Mouse (Mus musculus) small intestine, adult 2 months (tissue): ENCODE measurements around the gene Smpd1. TPM values are rescaled to one million over a fixed set of nuclear protein-coding genes. Genes with fewer than 3 reads are reported as not detected.
A peak's percentile ranks its signal among the peaks of the same experiment; 100 is the strongest.

Experiments used
- H3K27ac ChIP-seq: fragments of 200-500 bp; 2 replicates; pipeline ENCODE4 v1.5.1; 2012; ENCODE audit warnings: low read depth, low read length, control low read depth, inconsistent platforms; ENCODE audit not compliant: insufficient read depth
- H3K27me3 ChIP-seq: fragments of 200-500 bp; 2 replicates; pipeline ENCODE4 v1.6.1; 2012; ENCODE audit warnings: mild to moderate bottlenecking, moderate library complexity, low read length, inconsistent platforms; ENCODE audit not compliant: control insufficient read depth, insufficient read depth
- H3K36me3 ChIP-seq: fragments of 200-500 bp; 2 replicates; pipeline ENCODE4 v1.6.1; 2012; ENCODE audit warnings: mild to moderate bottlenecking, low read length, control low read depth, inconsistent platforms; ENCODE audit not compliant: control insufficient read depth, insufficient read depth
- H3K4me1 ChIP-seq: fragments of 200-500 bp; 2 replicates; pipeline ENCODE4 v1.6.1; 2012; ENCODE audit warnings: low read length, inconsistent platforms, mixed read lengths; ENCODE audit not compliant: control insufficient read depth, insufficient read depth, insufficient read length
- H3K4me3 ChIP-seq: fragments of 200-500 bp; 2 replicates; pipeline ENCODE4 v1.5.1; 2012; ENCODE audit warnings: low read depth, mild to moderate bottlenecking, control low read depth, inconsistent platforms, low read length, moderate library complexity
- CTCF ChIP-seq: fragments of 200-500 bp; IDR thresholded peaks from 2 replicates; pipeline ENCODE4 v1.5.1; 2012; ENCODE audit warnings: low read depth, mild to moderate bottlenecking, control low read depth, inconsistent platforms, low read length, moderate library complexity, mixed read lengths; ENCODE audit not compliant: insufficient replicate concordance, insufficient read length; ENCODE audit errors: extremely low read depth
- POLR2A ChIP-seq: fragments of 200-500 bp; IDR thresholded peaks from 2 replicates; pipeline ENCODE4 v1.6.1; 2012; ENCODE audit warnings: low read depth, mild to moderate bottlenecking, control low read depth, inconsistent platforms, low read length, moderate library complexity
- WGBS: fragments of 180-500 bp; shearing (Covaris S2); methylation state at CpG from one replicate; pipeline ENCODE4 v1.1.7; 2018; 5-methylcytosine and 5-hydroxymethylcytosine counted together
- polyA plus RNA-seq: library from polyadenylated mRNA; depleted of rRNA; stranded (reverse); fragments of >200 nt; gene quantifications from 2 replicates; pipeline ENCODE4 v1.2.3, GENCODE M21; 2012

Gene Smpd1
- polyA plus RNA-seq, 1 experiment = 11.7 TPM

DNA sequence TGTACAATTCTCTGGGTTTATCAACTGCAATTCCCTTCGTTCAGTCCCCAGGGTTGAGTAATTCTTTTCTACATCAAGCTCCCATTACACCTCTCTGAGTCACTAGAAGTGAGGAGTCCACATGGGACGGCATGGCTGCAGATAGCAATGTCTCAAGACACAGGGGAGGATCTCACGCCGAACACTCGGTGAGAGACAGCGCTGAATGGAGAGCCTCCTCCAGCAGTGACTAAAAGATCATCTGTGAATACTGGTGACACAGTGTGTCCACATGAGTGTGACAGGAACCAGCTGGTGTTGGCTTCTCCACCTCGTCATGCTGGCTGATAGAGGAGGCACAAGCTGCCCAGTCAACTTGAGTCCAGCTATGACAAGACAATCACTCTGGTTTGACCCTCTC, 6.2 kb upstream of the Smpd1 start:
- Histone ChIP-seq H3K4me1 (no peaks in the 10 kb centered on the region), H3K4me3 (no peak overlapping the region), H3K27me3 (no peaks in the 10 kb centered on the region), H3K36me3 (no peaks in the 10 kb centered on the region), H3K27ac (no peak overlapping the region)
- 77% methylated on average over 7 of the region's 7 CpGs for WGBS
- TF ChIP-seq POLR2A = no peak

DNA sequence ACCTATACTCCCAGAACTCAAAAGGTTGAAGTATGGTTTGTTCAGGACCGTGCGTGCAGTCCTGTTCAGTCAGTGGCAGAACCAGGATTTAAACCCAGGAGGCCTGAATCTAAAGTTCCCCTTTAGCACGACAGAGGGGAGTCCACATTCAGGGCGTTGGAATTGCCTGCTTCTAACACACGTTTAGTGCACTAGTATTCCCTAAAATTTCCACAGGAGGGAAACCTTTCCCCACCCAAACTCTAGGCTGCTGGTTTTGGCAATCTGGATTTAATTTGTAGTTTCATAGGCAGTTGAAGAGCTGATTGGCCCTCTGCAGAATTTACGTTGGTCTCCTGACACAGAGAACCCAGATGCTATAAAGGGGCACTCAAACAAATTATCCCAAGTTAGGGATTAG, 5.1 kb upstream of the Smpd1 start:
- no peak for TF ChIP-seq CTCF
- no peaks in the 10 kb centered on the region; the same call in 1 of the 2 replicates for H3K4me1 ChIP-seq
- H3K27me3 ChIP-seq = no peaks in the 10 kb centered on the region
- no peak overlapping the region for H3K27ac ChIP-seq
- H3K4me3 ChIP-seq = no peak overlapping the region
- H3K36me3 ChIP-seq = no peaks in the 10 kb centered on the region
- WGBS = 44% methylated on average over 6 of the region's 6 CpGs

DNA sequence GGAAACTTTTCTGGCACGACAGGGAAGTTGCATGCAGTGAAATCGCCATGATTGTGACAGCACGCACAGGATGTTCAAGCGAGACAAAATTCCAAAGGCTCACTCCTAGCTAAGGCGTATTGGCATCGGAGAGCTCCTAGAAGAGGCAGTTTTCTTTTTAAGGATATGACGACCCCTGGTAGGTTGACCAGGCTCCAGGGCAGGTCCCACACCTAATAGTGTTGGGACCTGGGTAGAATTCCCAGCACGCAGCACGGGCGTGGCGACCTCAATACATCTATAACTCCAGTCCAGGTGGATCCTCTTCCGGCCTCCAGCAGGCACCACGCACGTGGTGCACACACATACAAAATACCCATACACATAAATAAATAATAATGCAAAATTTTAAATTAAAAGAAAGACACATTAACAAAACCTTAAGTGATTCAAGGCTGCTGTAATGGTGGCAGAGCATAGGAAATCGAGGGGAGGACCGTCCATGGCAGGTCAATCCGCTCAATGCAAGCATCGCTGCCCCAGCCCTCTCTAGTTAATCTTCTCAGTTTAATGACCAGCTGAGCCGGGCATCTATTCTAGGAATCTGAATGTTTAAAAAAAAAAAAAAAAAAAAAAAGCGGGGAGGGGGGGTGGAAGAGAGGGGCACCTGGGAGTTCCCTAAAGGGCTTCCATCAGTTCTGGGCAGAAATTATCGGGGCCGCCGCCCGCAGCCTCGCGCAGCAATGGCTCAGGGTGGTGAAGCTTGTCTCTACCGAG, 526 bp upstream of the Smpd1 start:
- Histone ChIP-seq H3K4me3 (peak overlapping the region; percentile 76), H3K4me1 (peaks cover 2% of the 10 kb centered on the region), H3K27ac (no peak overlapping the region), H3K27me3 (no peaks in the 10 kb centered on the region), H3K36me3 (0 out of 2 replicates have a peak, but pooled peaks cover 3% of the 10 kb centered on the region)
- 38% methylated on average over 27 of the region's 27 CpGs for WGBS
- TF ChIP-seq CTCF (no peak), POLR2A (peak; percentile 14; the same call in 1 of the 2 replicates)

DNA sequence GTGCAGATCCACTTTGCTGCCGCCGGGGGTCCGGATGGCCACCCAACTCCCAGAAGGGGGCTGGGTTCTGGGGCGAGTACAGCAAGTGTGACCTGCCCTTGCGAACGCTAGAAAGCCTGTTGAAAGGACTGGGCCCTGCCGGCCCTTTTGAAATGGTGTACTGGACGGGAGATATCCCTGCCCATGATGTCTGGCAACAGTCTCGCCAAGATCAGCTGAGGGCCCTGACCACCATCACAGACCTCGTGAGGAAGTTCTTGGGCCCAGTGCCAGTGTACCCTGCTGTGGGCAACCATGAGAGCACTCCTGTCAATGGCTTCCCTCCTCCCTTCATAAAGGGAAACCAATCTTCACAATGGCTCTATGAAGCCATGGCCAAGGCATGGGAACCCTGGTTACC, 1.4 kb downstream of the Smpd1 start:
- no peak overlapping the region for H3K27ac ChIP-seq
- TF ChIP-seq POLR2A (no peak), CTCF (no peak)
- H3K27me3 ChIP-seq = no peaks in the 10 kb centered on the region
- 0 out of 2 replicates have a peak, but pooled peaks cover 3% of the 10 kb centered on the region for H3K36me3 ChIP-seq
- H3K4me1 ChIP-seq = peaks cover 2% of the 10 kb centered on the region
- WGBS = 94% methylated on average over 10 of the region's 10 CpGs
- H3K4me3 ChIP-seq = no peak overlapping the region

DNA sequence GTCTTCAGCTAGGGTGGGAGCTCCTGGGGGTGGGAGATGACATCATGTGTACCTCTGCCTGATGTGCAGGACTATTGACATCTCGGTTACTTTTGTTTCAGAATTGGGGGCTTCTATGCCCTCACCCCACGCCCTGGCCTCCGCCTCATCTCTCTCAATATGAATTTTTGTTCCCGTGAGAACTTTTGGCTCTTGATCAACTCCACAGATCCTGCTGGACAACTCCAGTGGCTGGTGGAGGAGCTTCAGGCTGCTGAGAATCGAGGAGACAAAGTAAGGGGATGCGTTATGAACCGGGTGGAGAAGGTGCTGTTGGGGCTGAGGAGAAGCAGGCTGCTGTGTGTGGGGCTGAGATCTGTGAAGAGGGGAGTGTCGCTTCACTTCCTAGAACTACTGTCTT, 2.2 kb downstream of the Smpd1 start:
- H3K4me3 ChIP-seq = no peak overlapping the region
- whole genome bisulfite sequencing = 83% methylated on average over 8 of the region's 8 CpGs
- H3K4me1 ChIP-seq = peaks cover 2% of the 10 kb centered on the region
- H3K27ac ChIP-seq = no peak overlapping the region
- H3K36me3 ChIP-seq = 0 out of 2 replicates have a peak, but pooled peaks cover 3% of the 10 kb centered on the region
- H3K27me3 ChIP-seq = no peaks in the 10 kb centered on the region
- no peak for TF ChIP-seq CTCF
- no peak for TF ChIP-seq POLR2A

DNA sequence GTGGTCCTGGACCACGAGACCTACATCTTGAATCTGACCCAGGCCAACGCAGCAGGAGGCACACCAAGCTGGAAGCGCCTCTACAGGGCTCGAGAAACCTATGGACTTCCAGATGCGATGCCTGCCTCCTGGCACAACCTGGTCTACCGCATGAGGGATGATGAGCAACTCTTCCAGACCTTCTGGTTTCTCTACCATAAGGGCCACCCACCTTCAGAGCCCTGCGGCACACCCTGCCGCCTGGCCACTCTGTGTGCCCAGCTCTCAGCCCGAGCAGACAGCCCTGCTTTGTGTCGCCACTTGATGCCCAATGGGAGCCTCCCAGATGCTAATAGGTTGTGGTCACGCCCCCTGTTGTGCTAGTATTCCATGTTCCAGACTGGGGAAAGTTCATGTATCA, 3.5 kb downstream of the Smpd1 start:
- no peak for TF ChIP-seq POLR2A
- TF ChIP-seq CTCF = no peak
- H3K27ac ChIP-seq = no peak overlapping the region
- 0 out of 2 replicates have a peak, but pooled peaks cover 3% of the 10 kb centered on the region for H3K36me3 ChIP-seq
- H3K4me1 ChIP-seq = peaks cover 2% of the 10 kb centered on the region
- H3K4me3 ChIP-seq = no peak overlapping the region
- H3K27me3 ChIP-seq = no peaks in the 10 kb centered on the region
- 83% methylated on average over 11 of the region's 11 CpGs for WGBS

DNA sequence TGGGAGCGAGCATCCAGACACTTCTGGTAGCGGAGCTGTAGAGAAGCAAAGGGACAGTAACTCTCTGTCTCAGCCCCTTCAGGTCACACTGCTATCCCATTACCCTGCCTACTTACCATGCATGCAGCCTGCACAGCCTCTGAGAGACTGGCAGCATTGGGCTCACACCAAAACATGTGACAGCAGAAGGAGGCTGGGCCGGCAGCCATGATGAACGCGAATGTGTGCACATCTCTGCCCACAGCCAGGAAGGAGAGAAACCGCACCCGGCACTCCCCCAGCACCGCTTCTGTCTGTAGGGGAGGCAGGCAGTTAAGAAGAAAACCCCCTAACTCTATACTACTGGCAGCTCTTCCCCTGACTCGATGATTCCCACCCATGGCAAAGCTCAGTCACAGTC, 4.9 kb downstream of the Smpd1 start:
- H3K36me3 ChIP-seq = 0 out of 2 replicates have a peak, but pooled peaks cover 3% of the 10 kb centered on the region
- no peaks in the 10 kb centered on the region for H3K27me3 ChIP-seq
- TF ChIP-seq CTCF (no peak), POLR2A (no peak)
- no peak overlapping the region for H3K27ac ChIP-seq
- H3K4me3 ChIP-seq = no peak overlapping the region
- peaks cover 2% of the 10 kb centered on the region; the same call in 1 of the 2 replicates for H3K4me1 ChIP-seq
- WGBS = 88% methylated on average over 9 of the region's 9 CpGs
